Mouse (Mus musculus) lung, postnatal 0 days (tissue): ENCODE measurements around the gene Rbm4b.

ENCODE experiments used
- CTCF ChIP-seq: IDR thresholded peaks from 2 replicates; pipeline ENCODE4 v1.5.1; 2016; ENCODE audit warnings: antibody characterized with exemption, mild to moderate bottlenecking
- EP300 ChIP-seq: IDR thresholded peaks from 2 replicates; pipeline ENCODE4 v1.6.1; 2016; ENCODE audit warnings: antibody characterized with exemption, mild to moderate bottlenecking, control low read depth

DNA sequence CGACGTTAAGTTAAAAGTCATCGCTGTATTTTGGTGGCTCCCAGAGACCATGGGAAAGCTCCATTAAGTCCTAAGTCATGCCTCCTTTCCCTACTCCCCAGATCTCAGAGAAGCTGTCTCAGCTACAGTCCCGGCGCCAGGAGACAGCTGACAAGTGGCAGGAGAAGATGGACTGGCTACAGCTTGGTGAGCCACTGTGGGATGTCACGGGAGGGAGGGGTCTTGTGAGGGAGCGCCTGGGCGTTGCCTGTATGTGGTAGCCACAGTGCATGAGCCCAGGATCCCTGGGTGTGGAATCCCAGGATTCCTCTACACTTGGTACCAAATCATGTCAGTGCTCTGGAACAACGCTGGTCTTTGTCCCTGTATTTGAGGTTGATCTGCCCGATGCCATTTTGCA lies 7.8 kb upstream of the Rbm4b start:
- TF ChIP-seq CTCF: no peak
- no peak for TF ChIP-seq EP300
